Mouse (Mus musculus) spleen, postnatal 10 days (tissue): ENCODE measurements at regions not wholly inside any gene's neighbourhood (a gene's known extent, or its start where the extent isn't known, plus 50 kb on each side); places are given as distances from the start of the nearest gene placed in this dataset.

Experiments
- DNase-seq, 2 experiments: peaks; one replicate each; pipeline ENCODE4 v3.0.0; 2021 to 2022; ENCODE audit warnings: low spot score in 2 of 2

DNA sequence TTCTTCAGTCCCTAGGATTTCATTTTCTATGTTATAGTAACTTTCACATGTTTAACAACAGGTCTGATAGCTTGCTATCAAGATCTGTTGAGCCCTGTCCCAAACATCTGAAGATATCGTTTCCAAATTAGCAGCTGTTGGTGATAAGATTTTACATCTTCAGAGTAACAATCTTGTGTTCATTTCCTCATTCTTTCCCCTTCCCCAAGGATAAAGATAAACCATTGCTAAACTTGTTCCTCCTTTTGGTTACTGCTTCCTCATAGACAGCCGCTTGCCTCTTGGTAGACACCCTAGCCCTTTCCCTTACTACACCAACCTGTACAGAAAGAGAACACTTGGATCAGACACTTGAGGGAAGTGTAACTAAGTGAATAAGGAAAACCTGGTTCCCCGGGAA is 58.6 kb downstream of the Kcnrg start:
- DNase-seq = no peak

- no peak for DNase-seq
These were observed 65.9 kb downstream of the Kcnrg start for GRCm38 (mm10) chr14:61673184-61673583.

DNA sequence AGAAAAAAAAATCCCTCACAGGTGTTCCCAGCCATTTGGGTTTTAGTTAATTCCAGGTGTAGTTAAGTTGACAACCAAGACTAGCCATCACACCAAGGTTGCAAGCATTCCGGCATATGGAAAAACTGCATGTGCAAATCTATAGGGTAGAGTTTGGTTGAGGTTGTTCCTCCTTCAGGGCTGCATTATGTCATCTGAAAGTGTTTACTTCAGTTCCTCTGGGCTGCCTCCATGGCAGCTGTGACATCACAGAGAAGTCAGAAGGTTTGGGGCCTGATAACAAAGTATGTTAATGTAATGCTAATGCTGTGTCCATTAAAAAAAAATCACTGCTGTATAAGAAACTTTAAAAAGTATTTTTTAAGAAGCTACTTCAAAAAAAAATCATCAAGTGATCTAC is 70.8 kb downstream of the Kcnrg start:
- no peak for DNase-seq

DNA sequence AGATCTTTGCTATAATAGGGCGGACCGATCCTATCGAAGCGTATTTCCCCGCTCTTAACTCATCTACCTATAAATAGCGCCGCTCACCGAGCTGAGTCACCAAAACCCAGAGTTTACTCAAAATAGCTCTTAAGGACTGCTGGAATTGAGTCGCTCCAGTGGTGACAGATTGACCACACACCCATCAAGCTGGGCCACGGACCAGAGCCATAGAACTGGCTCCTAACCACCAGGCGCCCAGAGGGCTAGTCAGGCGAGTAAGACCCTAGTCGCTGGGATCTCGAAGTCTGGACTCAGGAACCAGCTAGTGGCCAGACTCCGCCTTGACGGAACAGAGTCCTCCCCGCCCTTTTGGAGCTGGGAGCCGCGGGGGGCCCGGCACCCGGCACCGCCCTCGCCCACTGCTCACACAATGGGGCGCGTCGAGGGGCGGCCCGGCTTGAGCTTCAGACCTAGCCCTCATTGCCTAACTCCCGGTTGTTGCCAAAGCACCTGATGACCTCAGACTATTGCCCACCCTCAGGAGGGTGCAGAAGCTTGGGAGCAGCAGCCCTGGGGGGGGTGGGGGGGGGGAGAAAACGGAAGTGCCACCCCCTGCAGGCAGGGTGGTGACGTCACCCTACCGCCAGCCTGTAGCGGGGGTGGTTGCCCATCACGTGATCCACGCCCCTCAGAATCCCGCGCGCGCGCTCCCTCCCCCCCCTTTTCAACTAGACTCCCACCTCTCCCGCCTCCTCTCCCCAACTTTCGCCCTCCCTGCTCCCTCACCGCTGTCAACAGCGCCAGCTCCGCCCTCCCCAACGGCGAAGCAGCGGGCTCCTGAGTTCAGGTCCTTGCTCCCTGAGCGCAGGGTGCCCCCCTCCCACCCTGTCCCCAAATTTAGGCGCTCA is 73.8 kb downstream of the Kcnrg start:
- DNase-seq = peak; percentile 80 to 93

DNA sequence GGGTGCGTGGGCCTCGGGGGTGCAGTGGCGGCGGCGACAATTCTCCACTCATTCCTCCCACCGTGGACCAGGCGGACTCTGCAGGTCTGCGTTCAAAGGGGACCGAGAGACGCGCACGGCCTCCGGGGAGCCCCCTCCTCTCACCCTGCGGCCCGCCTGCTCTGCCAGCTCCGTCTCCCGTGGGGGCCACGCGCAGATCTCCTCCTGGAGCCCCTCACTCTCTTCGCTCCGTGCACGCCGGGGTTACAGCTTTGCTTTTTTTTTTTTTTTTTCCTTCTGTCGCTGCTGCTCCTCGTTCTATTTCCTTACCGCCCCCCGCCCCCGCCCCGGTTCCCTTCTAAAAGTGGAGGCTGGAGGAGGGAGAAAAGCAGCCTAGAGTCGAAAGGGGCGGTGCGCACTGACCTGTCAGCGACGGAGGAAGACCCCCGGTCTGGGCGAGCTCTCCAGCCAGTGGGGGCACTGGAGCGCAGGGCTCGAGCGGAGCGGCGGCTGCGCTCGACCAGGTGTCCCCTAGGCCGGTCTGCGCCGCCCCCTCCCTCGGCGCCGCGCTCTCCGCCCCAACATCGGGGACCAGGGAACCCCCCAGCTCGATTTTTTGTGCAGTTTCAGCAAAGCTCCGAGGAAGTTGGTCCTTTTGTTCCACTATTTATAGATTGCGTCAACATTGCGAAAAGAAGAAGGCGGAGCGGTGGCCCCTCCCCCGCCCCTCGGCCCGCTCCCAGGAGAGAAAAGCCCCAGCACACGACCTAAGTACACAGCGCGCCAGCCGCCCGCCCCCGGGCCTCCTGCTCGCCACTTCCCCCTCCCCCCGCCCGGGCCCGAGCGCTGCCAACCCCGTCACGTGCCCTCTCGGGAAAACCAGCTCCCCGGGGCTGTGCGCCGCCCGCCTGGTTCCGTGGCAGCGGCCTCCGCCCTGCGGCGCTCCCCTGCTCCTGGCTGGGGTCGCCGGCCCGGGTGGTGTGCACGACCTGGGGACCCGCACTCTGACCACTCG is 74.7 kb downstream of the Kcnrg start:
- DNase-seq = peak; percentile 76 to 92

DNA sequence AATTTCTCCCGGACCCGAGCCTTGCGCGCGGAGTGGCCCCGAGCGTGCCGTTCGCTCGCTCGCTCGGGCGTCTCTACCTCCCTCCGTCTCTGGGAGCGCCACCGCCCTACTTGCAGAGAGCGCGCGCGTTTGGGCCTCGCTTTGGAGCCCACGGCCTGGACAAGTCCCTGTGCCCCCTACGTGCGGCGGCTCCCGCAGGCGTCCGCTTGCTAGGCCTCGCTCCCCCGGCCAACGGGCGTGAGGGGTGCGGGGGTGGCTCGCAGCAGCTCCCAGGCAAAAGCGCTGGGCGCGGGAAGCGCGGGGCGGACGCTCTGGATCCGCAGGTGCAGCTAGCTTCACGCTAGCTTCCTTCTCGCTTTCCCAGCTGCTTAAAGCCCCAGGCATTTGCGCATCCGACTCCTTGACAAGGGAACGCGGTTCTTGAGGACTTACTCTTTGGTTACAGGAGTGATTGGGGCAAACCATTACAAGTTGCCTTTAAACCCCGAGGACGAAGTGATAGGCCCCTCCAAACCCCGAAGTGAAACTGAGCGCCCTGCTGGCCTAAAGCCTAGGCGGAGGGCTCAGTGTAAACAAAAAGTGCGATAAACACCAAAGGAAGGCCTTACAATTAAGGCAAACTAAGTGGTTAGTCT is 75.6 kb downstream of the Kcnrg start:
- DNase-seq = peak; percentile 82 to 86

GRCm38 (mm10) chr14:61683356-61683740 is 76.1 kb downstream of the Kcnrg start:
- DNase-seq = peak in 1 of 2 experiments; percentile 35

- DNase-seq = peak; percentile 48 to 57
These were observed 76.6 kb downstream of the Kcnrg start for GRCm38 (mm10) chr14:61683791-61684411.

GRCm38 (mm10) chr14:61684473-61685230 is 77.4 kb downstream of the Kcnrg start:
- DNase-seq = peak; percentile 37 to 55

DNA sequence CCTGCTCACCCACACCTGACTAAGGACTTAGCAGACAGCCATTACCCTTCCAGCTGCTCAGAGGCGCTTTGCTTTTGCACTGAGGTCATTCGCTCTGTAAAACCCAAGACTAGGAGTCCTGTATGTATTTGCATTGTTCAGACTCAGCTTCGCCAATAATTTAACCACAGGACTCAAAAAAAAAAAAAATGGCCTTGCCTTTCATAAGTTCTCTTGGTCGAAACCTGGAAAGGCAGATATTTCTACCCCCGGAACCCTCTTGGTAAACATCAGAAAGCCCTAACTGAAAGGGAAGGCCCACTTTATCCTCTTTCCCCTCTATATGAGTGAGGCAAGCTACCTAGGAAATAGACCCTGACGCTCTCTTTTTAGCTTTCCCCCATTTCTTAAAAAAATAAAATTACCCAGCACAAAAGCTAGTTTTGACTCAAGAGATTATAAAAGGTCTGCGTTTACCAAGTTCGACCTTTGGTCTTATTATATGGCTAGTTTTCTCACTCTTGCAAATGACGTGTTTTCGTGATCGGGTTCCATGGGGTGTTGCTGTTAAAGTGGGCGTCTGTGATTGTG is 78.1 kb downstream of the Kcnrg start:
- DNase-seq = no peak

- DNase-seq = peak; percentile 38 to 46
These were observed 78.9 kb downstream of the Kcnrg start for GRCm38 (mm10) chr14:61686101-61686691.

DNA sequence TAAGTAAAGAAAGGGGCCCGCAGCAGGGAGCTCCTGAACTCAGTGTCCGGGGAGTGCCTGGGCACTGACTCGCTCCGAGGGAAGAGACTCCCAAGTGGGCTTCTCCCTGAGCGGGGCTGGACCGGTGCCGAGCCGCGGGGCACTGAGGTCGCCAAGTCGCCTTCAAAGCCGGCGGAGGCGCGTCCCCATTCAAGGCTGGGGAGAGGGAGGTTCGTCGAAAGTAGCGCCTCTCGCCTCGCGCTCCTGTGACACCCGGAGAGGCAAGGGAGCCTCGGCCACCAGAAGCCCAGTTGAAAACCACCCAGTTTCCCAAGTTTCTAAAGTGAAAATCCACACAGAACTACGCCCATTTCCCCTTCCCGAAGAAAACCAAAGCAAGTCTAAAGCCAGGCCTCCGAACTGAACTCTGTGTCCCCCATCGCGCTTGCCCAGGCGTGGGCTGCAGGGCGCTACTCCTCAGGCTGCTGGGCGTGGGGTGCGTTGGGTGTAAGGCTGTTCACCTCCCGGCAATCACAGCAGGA is 79.6 kb downstream of the Kcnrg start:
- DNase-seq = peak; percentile 50 to 59

GRCm38 (mm10) chr14:61687346-61688012 is 80.2 kb downstream of the Kcnrg start:
- no peak for DNase-seq

DNA sequence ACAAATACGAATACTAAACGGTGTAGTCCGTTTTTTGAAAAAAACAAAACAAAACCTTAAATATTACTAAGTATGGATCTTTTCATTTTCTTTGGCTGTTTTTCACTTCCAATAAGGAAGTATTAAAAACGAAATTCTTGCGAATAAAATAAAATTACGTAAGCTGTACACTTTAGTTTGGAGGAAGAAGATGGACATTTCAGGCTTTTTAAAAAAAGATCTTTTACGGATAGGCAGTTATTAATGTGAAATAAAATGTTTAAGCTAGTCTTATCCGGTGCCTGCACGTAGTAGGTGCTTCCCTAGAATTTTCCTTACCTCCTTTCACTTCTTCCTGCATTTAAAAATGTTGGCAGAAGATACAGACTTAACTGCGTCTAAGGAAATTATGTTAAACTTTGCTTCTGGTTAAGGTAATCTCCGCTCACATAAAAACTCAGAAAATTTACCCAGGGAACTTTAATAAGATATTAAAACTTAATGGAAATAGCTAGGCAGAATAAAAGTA is 80.8 kb downstream of the Kcnrg start:
- DNase-seq = no peak

- no peak for DNase-seq
These were observed 81.4 kb downstream of the Kcnrg start for GRCm38 (mm10) chr14:61688666-61689065.

- no peak for DNase-seq
These were observed 82.0 kb downstream of the Kcnrg start for GRCm38 (mm10) chr14:61689281-61689680.

DNA sequence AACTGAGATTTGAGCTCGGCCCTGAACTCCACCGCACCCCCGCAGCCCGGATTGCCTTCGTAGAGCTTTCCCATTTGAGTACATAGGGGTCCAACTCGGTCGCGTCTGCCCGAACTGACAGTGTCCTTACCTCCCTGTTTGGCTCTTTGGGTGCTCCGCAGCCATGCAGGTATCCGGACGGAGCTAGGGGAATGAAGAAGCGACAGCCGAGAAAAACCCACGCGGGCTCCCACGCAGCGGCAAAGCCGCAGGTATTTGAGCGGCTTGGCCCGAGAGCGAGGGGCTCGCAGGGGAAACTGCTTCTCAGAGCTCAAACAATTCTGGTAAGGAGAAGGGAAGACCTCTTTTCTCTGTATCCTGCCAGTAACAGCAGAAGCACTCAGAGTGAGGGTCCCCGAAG is 82.5 kb downstream of the Kcnrg start:
- DNase-seq = no peak

DNA sequence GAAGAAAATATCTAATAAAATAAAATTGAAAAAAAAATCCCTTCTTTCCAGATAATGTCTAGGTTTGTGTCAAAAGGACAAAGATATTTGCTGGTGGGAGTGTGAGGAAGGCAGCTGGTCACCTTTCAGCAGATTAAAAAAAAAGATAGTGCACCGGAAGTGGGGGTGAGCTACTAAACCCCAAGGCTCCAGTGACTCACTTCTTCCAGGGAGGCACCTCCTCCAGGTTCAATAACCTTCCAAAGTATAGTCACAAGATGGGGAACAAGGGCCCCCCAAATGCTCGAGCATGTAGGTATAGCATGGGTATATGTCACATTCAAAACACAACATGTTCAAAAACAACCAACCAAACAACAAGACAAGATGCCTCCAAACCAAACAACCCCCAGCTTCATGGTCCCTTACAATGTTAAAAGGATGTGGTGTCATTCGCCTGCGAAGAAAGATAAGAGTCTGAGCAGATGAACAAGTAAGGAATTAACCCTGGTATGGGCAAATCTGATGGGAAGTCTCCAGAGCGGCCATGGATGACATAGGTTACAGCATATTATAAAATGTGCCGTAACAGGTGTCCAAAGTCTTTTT is 84.6 kb downstream of the Kcnrg start:
- no peak for DNase-seq

DNA sequence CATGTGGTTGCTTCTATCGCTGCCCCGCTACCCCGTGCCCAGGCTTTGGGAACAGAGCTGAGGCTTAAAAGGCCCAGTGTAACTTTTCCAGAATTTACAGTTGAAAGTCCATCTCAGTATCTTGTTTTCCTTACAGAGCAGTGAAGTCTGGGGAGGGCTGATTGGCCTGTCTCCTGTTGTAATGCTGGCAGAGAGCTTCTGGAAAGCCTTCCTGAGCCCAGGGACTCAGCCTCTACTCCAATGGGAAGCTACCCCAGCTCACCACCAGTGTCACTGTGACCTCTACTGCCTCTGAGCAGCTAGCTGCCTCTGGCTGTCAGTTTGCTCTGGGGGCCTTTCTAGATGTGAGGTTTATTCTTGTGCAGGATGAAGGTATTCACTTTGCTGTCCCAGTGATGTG is 87.5 kb downstream of the Kcnrg start:
- DNase-seq = no peak
